Mouse (Mus musculus): ENCODE measurements around the gene Zfp526.

DNA sequence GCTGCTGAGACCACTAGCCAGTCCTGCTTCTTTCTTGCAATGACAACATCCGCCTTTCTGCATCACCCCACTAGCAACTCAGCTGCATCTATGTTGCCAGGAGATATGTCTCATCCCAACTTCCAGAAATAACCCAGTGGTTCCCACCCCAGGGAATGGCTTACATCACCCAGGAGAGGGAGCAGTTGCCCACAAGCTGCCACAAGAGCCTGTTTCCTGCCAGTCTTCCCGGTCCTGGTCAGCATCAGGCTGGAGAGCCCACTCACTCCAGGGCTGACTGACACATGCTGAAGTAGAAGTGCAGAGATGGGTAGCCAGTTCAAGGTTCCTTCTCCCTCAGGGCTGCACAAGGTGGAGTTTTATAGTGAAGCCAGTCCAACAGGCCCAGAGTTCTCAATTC lies 19.8 kb downstream of the Zfp526 start:
- TF ChIP-seq POLR2A (IDR thresholded peaks at IDR 0.05; ENCODE audit: low read depth, low read length) = no peak
- no peak for TF ChIP-seq CTCF (IDR thresholded peaks at IDR 0.05; ENCODE audit: extremely low read depth, insufficient read depth, insufficient read length, insufficient replicate concordance)

All from spleen, adult 2 months (tissue).